Mouse (Mus musculus) neural tube, embryonic 11.5 days (tissue): ENCODE measurements at regions not wholly inside any gene's neighbourhood (a gene's known extent, or its start where the extent isn't known, plus 50 kb on each side); places are given as distances from the start of the nearest gene placed in this dataset.
A peak's percentile ranks its signal among the peaks of the same experiment; 100 is the strongest.

ENCODE experiments used
- ATAC-seq: fragments of 200-750 bp; cut with Nextera tagmentation; 2 replicates; pipeline ENCODE4 v1.8.0; 2017; ENCODE audit warnings: moderate number of reproducible peaks, mild to moderate bottlenecking, moderate TSS enrichment, moderate library complexity; ENCODE audit not compliant: insufficient read depth, low FRiP score, low TSS enrichment
- DNase-seq: peaks from one replicate; pipeline ENCODE4 v3.0.0-alpha.2; 2015; ENCODE audit warnings: low spot score
- H3K27ac ChIP-seq: fragments of 300-500 bp; sonication (generic); 2 replicates; pipeline ENCODE4 v1.5.1; 2014; ENCODE audit warnings: low read depth, mild to moderate bottlenecking, low read length
- H3K27me3 ChIP-seq: fragments of 300-500 bp; sonication (generic); 2 replicates; pipeline ENCODE4 v1.6.1; 2014; ENCODE audit warnings: mild to moderate bottlenecking, low read length, mixed read lengths; ENCODE audit not compliant: control insufficient read depth, insufficient read depth
- H3K36me3 ChIP-seq: fragments of 300-500 bp; sonication (generic); 2 replicates; pipeline ENCODE4 v1.6.1; 2014; ENCODE audit warnings: mild to moderate bottlenecking, low read length, moderate library complexity, mixed read lengths; ENCODE audit not compliant: control insufficient read depth, insufficient read depth
- H3K4me1 ChIP-seq: fragments of 300-500 bp; sonication (generic); 2 replicates; pipeline ENCODE4 v1.6.1; 2014; ENCODE audit warnings: low read length, mixed read lengths; ENCODE audit not compliant: control insufficient read depth, insufficient read depth
- H3K4me2 ChIP-seq: fragments of 300-500 bp; sonication (generic); 2 replicates; pipeline ENCODE4 v1.6.1; 2014; ENCODE audit warnings: low read depth, mild to moderate bottlenecking, moderate library complexity
- H3K4me3 ChIP-seq: fragments of 300-500 bp; sonication (generic); 2 replicates; pipeline ENCODE4 v1.5.1; 2014; ENCODE audit warnings: low read depth, low read length
- H3K9ac ChIP-seq: fragments of 300-500 bp; sonication (generic); 2 replicates; pipeline ENCODE4 v1.6.1; 2014; ENCODE audit warnings: mild to moderate bottlenecking, low read length
- H3K9me3 ChIP-seq: fragments of 300-500 bp; sonication (generic); 2 replicates; pipeline ENCODE4 v1.6.1; 2016; ENCODE audit warnings: low read length; ENCODE audit not compliant: control insufficient read depth
- WGBS: fragments of 180-500 bp; shearing (Covaris S2); extraction: QIAGEN DNeasy Blood & Tissue Kit; methylation state at CpG from one replicate; pipeline ENCODE4 v1.1.7; 2014; 5-methylcytosine and 5-hydroxymethylcytosine counted together

DNA sequence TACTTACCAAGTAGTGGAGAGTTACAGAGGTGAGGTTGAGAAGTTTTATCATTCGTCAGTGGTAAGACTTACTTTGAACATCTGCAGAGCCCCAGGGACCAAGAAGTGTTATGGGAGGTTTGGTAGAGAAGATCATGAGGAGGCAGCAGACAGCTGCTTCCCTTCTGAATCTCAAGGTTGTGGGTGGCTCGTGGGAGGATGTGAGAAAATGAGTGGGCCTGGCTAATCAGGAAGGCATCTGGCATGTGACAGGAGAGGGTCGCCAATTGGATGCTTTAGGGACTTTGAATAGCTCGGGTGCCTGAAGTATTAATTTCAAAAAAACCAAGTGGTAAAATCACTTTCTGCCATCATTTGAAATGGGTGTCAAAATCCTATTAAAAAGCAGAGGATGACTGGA lies 258.9 kb downstream of the Sqor start:
- Histone ChIP-seq H3K27ac (no peak overlapping the region), H3K4me1 (no peaks in the 10 kb centered on the region), H3K4me3 (no peak overlapping the region), H3K4me2 (no peak overlapping the region), H3K9me3 (no peaks in the 10 kb centered on the region), H3K36me3 (no peaks in the 10 kb centered on the region), H3K9ac (no peak overlapping the region), H3K27me3 (no peaks in the 10 kb centered on the region)
- 56% methylated on average over 4 of the region's 4 CpGs for WGBS
- DNase-seq (no peak), ATAC-seq (no peak)

DNA sequence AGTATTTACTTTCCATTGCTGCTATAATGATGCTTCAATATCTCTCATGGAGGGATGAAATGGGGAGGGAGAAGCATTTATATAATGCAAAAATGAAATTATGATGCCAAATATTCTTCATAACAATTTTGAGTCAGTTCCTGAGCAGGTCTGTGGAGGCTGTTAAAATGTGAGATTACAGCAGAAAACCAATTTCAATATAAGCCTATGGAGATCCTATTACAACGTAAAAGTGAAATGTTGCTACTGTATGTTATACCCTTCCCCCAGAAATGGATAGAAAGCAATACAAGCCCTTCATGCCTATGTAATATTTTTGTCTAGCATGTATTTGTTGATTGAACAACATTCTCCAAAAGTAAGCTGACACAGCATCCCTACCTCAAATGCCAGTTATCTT lies 259.3 kb downstream of the Sqor start:
- H3K4me3 ChIP-seq = no peak overlapping the region
- H3K27me3 ChIP-seq = no peaks in the 10 kb centered on the region
- no peak overlapping the region for H3K27ac ChIP-seq
- H3K4me1 ChIP-seq = no peaks in the 10 kb centered on the region
- H3K9ac ChIP-seq = no peak overlapping the region
- no peak overlapping the region for H3K4me2 ChIP-seq
- H3K9me3 ChIP-seq = no peaks in the 10 kb centered on the region
- no peaks in the 10 kb centered on the region for H3K36me3 ChIP-seq
- DNase-seq (no peak), ATAC-seq (no peak)
- 90% methylated on average over 1 of the region's 1 CpGs for WGBS

DNA sequence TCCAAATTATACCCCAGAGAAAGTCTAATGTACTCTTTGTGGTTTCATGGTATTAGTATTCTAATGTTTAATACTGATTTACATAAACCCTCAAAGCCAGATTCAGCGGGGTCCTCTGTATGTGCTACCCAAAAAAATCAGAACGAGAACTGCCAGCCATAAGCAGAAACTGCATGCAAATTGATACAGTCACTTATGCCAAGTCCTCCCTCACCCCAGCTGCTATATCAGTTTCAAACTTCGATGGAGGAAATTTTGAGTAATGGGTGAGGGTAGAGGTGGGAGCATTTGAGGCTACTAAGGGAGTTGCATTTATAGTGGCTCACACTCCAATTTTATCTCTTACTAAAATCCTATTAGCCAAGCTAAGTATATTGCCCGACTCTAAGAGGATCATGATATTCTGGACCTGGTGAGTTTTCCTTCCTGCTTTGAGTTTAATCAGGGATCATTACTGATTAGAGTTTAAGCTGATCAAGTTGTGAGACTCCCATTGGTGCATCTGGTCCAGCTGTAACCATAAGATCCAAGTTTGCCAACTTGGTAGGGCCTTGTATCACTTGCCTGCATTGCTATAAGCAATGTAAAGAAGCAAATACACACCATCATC lies 260.0 kb downstream of the Sqor start:
- Histone ChIP-seq H3K9me3 (no peaks in the 10 kb centered on the region), H3K27me3 (no peaks in the 10 kb centered on the region), H3K27ac (no peak overlapping the region), H3K36me3 (no peaks in the 10 kb centered on the region), H3K9ac (no peak overlapping the region), H3K4me3 (no peak overlapping the region), H3K4me2 (no peak overlapping the region), H3K4me1 (no peaks in the 10 kb centered on the region)
- DNase-seq (no peak), ATAC-seq (no peak)
- WGBS = 84% methylated on average over 4 of the region's 4 CpGs

DNA sequence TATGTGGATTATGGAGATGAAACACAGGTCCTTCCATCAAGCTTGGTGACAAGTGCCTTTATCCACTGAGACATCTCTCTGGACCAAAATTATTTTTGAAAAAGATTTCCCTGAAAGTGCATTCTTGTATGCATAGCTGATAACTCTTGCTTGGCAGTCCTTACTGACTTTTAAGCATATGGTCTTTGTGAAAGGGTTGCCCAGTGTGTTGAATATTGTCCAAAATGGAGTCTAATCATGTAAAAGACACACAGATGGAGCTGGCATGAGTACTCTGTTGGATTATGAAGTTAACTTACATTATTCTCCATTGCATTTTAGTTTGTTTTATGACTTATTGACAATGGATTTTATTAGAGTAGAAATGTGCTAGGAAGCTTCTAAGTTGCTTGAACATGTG lies 282.3 kb downstream of the Sqor start:
- H3K27me3 ChIP-seq = no peaks in the 10 kb centered on the region
- H3K4me2 ChIP-seq = no peak overlapping the region
- no peak overlapping the region for H3K9ac ChIP-seq
- no peak overlapping the region for H3K27ac ChIP-seq
- DNase-seq (no peak), ATAC-seq (no peak)
- H3K4me3 ChIP-seq = no peak overlapping the region
- H3K9me3 ChIP-seq = no peaks in the 10 kb centered on the region
- H3K36me3 ChIP-seq = no peaks in the 10 kb centered on the region
- no peaks in the 10 kb centered on the region for H3K4me1 ChIP-seq

DNA sequence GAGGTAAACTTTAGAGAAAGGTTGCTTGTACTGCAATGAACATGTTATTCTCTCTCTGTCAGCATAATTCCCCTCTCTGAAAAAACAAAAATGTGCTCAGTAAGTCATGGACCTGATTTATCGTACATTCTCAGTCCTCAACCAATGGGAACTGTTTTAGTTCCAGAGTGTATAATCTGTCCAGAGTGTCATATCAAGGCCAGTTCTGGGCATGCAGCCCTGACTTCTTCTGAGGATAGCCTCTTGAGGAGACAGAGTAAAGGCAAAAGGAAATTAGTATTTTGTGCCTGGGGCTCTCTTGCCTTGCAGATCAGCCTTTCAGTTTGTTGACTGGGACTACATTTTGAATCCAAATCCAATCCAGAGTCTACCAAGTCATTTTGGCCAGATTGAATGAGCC lies 299.6 kb downstream of the Sqor start:
- ATAC-seq (no peak), DNase-seq (no peak)
- 90% methylated on average over 1 of the region's 1 CpGs for WGBS
- no peaks in the 10 kb centered on the region for H3K36me3 ChIP-seq
- no peak overlapping the region for H3K9ac ChIP-seq
- H3K4me2 ChIP-seq = no peak overlapping the region
- no peaks in the 10 kb centered on the region for H3K9me3 ChIP-seq
- no peaks in the 10 kb centered on the region for H3K27me3 ChIP-seq
- no peaks in the 10 kb centered on the region for H3K4me1 ChIP-seq
- no peak overlapping the region for H3K4me3 ChIP-seq
- no peak overlapping the region for H3K27ac ChIP-seq

DNA sequence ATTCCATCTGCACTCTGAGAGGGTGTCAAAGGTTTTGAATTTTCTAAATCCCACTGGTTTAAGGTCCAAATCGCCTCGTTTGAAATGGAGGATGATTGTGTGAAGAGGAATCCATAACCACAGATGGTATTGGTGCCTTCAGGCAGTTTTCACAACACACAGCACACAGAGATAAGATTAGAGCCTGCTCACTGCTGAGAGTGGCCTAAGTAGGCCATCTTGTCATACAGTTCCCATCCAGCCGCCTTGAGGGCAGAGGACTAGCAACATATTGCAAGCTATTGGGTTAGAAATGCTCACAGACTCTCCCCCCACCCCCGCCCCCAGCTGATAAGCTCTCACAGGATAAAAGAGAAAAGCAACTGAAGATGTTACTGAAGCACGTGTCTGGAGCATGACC lies 303.8 kb downstream of the Sqor start:
- no peaks in the 10 kb centered on the region for H3K36me3 ChIP-seq
- no peak overlapping the region for H3K4me3 ChIP-seq
- WGBS = 61% methylated on average over 5 of the region's 5 CpGs
- H3K4me1 ChIP-seq = no peaks in the 10 kb centered on the region
- no peak overlapping the region for H3K4me2 ChIP-seq
- no peak overlapping the region for H3K9ac ChIP-seq
- no peak for DNase-seq
- H3K9me3 ChIP-seq = no peaks in the 10 kb centered on the region
- ATAC-seq = 0 out of 2 replicates have a peak, but pooled peaks have one; percentile 13
- H3K27me3 ChIP-seq = no peaks in the 10 kb centered on the region
- no peak overlapping the region for H3K27ac ChIP-seq

DNA sequence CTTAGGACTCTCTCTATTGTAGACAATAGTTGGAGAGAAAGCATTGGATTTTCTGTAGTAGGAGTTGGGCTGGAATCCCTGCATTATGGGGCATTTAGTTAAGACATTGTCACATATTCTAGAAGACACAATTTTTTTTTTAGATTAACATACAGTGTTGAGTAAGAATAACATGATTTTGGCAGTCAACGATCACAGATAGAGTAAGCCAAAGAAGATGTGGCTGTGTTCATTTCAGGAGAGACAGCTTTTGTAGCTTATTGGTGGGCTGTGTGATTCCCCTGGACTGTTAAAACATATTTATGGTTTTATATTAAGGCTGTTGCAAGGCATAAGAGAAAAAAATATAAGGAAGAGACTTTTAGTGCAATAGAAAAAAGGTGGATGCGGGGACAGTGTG lies 307.6 kb downstream of the Sqor start:
- no peaks in the 10 kb centered on the region for H3K36me3 ChIP-seq
- 96% methylated on average over 2 of the region's 2 CpGs for WGBS

DNA sequence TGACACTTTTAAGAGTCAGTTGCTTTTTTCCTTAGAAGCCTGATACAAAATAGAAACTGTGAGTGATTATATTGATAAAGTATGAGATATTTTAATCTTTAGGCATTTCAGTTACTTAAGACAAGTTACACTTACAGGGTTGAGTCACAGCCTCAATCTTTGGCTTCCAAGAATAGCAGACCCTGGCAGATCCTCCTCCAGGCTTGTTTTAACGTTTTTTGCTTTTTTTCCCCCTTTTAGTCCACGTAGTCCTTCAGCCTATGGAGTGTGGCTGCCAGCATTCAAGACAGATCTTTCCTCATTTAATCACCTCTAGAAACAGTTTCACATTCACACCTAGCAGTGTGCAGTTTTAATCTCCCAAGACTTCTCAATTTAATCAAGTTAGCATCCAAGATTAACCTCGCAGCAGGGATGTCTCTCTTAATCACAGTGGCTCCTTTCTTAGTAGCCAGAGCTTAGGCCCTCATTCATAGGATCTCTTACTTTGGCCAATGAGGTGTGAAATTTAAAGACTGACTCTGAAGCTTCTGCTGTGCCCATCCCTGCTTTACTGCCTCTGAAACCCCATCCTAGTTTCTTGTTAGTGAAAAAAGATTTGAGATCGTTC lies 308.5 kb downstream of the Sqor start:
- Histone ChIP-seq H3K27ac (no peak overlapping the region), H3K4me3 (no peak overlapping the region), H3K27me3 (no peaks in the 10 kb centered on the region), H3K4me2 (no peak overlapping the region), H3K4me1 (no peaks in the 10 kb centered on the region), H3K9me3 (no peaks in the 10 kb centered on the region), H3K36me3 (no peaks in the 10 kb centered on the region), H3K9ac (no peak overlapping the region)
- DNase-seq (no peak), ATAC-seq (no peak)
- 54% methylated on average over 4 of the region's 4 CpGs for WGBS

More for the DNA sequence above, 307.6 kb downstream of the Sqor start:
- Histone ChIP-seq H3K4me1 (no peaks in the 10 kb centered on the region), H3K27ac (no peak overlapping the region), H3K4me3 (no peak overlapping the region), H3K9ac (no peak overlapping the region), H3K9me3 (no peaks in the 10 kb centered on the region), H3K27me3 (no peaks in the 10 kb centered on the region), H3K4me2 (no peak overlapping the region)
- ATAC-seq = no peak
- no peak for DNase-seq

DNA sequence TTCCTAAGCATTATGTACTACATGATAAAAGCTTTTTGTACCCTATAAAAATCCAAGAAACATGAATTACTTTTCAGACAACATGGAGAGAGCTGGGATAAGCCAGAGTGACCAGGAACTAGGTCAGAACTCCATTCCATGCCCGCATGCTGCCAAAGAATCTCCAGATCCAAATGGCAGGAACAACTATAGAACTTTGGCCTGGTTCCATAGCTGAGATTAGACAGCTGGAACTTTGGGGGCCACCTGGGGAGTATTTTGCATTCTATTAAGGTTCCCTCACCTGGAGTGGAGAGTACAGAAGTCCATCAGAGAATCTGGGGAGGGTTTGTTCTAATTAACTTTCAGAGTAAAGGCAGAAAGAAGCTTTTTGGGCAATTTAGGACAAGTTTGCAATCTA lies 327.7 kb downstream of the Sqor start:
- H3K4me1 ChIP-seq = no peaks in the 10 kb centered on the region
- ATAC-seq (no peak), DNase-seq (no peak)
- H3K9me3 ChIP-seq = no peaks in the 10 kb centered on the region
- H3K27me3 ChIP-seq = no peaks in the 10 kb centered on the region
- H3K36me3 ChIP-seq = no peaks in the 10 kb centered on the region
- 90% methylated on average over 1 of the region's 1 CpGs for WGBS
- H3K4me3 ChIP-seq = no peak overlapping the region
- no peak overlapping the region for H3K4me2 ChIP-seq
- no peak overlapping the region for H3K9ac ChIP-seq
- H3K27ac ChIP-seq = no peak overlapping the region
